Mouse (Mus musculus): ENCODE data around the gene Gm47996.

The Gm47996 gene

GRCm38 (mm10) chr1:151250109-151250508 is 40.2 kb downstream of the Gm47996 start:
- no peak for DNase-seq (ENCODE audit: low spot score)

DNA sequence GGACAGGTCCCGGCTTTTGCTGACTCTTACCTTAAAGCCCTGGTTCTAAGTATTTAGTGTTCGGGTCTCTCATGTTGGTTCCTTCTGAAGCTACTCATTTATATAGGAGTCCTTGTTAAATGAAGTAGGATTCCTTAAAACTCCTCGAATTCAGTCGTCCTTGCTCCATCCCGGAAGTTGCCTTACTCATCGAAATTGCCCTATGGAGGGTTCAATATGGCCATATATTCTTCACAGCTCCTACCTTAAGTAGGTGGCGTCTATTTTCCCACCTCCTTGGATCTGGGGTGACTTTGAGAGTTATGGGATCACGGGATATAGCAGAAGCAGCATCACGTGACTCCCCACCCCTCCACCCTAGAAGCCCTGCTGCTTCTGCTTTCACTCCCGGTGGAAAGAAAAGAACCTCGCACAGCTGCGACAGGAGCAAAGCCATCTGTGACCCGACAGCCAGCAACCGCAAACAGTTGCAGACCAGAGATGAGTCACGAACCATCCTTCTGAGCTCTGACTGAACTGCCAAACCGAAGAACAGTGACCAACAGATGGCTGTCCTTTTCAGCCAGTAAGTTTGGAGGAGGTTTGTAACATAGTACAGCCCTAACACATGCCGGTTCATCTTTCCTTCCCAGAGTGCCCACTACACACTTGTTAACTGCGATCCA is 40.7 kb downstream of the Gm47996 start:
- DNase-seq (ENCODE audit: low spot score) = no peak

- DNase-seq (ENCODE audit: low spot score) = no peak
These were observed 41.5 kb downstream of the Gm47996 start for GRCm38 (mm10) chr1:151251194-151252010.

DNA sequence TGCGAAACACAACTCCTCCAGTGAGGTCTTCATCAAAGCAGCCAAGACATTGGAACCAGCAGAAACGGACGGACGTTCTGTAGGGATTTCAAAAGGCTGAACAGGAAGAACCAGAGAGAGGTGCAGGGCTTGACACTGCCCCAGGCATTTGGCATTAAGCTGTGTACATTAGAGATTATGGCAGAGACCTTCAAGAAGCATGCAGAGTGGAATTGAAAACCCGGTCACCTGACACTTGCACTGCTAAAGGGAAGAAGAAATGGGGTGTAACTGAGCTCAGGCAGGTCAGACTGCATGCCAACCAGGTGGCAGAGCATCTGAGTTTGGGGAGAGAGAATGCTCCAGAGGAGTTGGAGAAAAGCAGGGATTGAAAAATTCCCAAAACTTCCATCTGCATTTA is 45.5 kb downstream of the Gm47996 start:
- no peak for DNase-seq (ENCODE audit: low spot score)

- DNase-seq (ENCODE audit: low spot score) = no peak
These were observed 48.4 kb downstream of the Gm47996 start for GRCm38 (mm10) chr1:151258090-151258954.

GRCm38 (mm10) chr1:151259061-151259460 is 49.1 kb downstream of the Gm47996 start:
- no peak for DNase-seq (ENCODE audit: low spot score)
